Mouse (Mus musculus): ENCODE data around the gene Tomm34. TPM values are rescaled to one million over a fixed set of nuclear protein-coding genes. Genes with fewer than 3 reads are reported as not detected.
"Not testable (repeated sequence)": the region's sequence is repeated elsewhere in the genome, so short reads cannot be mapped to it uniquely, and the experiment has no call there.

The Tomm34 gene
- polyA plus RNA-seq, 1 experiment from 2014 or later = 51.6 TPM

GRCm38 (mm10) chr2:164071437-164071820 lies 460 bp upstream of the Tomm34 start:
- H3K27ac ChIP-seq (ENCODE audit: low read length) = peak overlapping the region; percentile 72
- not testable (repeated sequence) for H3K36me3 ChIP-seq (ENCODE audit: control insufficient read depth, insufficient read depth); ATAC-seq (replicated peaks; ENCODE audit: extremely low read depth, insufficient read depth, low FRiP score); H3K9me3 ChIP-seq (replicated peaks; ENCODE audit: control insufficient read depth, low read length); H3K9ac ChIP-seq (ENCODE audit: low read length); H3K27me3 ChIP-seq (ENCODE audit: control insufficient read depth, insufficient read depth, low read length)
- H3K4me3 ChIP-seq (ENCODE audit: low read length) = peak overlapping the region; percentile 96
- H3K4me1 ChIP-seq (ENCODE audit: control insufficient read depth, insufficient read depth, low read length) = peaks cover 22% of the 10 kb centered on the region
- H3K4me2 ChIP-seq (ENCODE audit: low read depth, low read length) = peak overlapping the region; percentile 95
- WGBS = 74% methylated on average over 11 of the region's 11 CpGs

- ATAC-seq (replicated peaks; ENCODE audit: extremely low read depth, insufficient read depth, low FRiP score) = peak; percentile 33
- Histone ChIP-seq H3K36me3 (ENCODE audit: control insufficient read depth, insufficient read depth) (peaks cover 6% of the 10 kb centered on the region; the same call in 1 of the 2 replicates), H3K9ac (ENCODE audit: low read length) (peak within 1 kb of the TSS; percentile 93), H3K4me1 (ENCODE audit: control insufficient read depth, insufficient read depth, low read length) (peaks cover 22% of the 10 kb centered on the region), H3K9me3 (replicated peaks; ENCODE audit: control insufficient read depth, low read length) (no peaks in the 10 kb centered on the region), H3K27me3 (ENCODE audit: control insufficient read depth, insufficient read depth, low read length) (no peaks in the 10 kb centered on the region), H3K4me3 (ENCODE audit: low read length) (peak within 1 kb of the TSS; percentile 96), H3K4me2 (ENCODE audit: low read depth, low read length) (peak within 1 kb of the TSS; percentile 95), H3K27ac (ENCODE audit: low read length) (peak within 1 kb of the TSS; percentile 72)
- under 1% methylated on average over 45 of the region's 45 CpGs for WGBS
These were observed 716 bp downstream of the Tomm34 start, which contains the start of gene Stk4 for GRCm38 (mm10) chr2:164070142-164070764. Gene Stk4, plus strand, starts transcription at chr2:164070322.

GRCm38 (mm10) chr2:164059634-164060235 lies 11.2 kb downstream of the Tomm34 start:
- no peak overlapping the region for H3K4me3 ChIP-seq (ENCODE audit: low read length)
- peaks cover 60% of the 10 kb centered on the region for H3K36me3 ChIP-seq (ENCODE audit: control insufficient read depth, insufficient read depth)
- WGBS = 92% methylated on average over 8 of the region's 8 CpGs

GRCm38 (mm10) chr2:164054671-164055070 lies 16.3 kb downstream of the Tomm34 start:
- H3K36me3 ChIP-seq (ENCODE audit: control insufficient read depth, insufficient read depth) = peaks cover 39% of the 10 kb centered on the region
- H3K4me3 ChIP-seq (ENCODE audit: low read length) = no peak overlapping the region
- no peak overlapping the region for H3K4me2 ChIP-seq (ENCODE audit: low read depth, low read length)
- H3K27ac ChIP-seq (ENCODE audit: low read length) = no peak overlapping the region
- H3K9ac ChIP-seq (ENCODE audit: low read length) = no peak overlapping the region
- peaks cover 12% of the 10 kb centered on the region for H3K4me1 ChIP-seq (ENCODE audit: control insufficient read depth, insufficient read depth, low read length)
- 83% methylated on average over 8 of the region's 8 CpGs for WGBS
- ATAC-seq (replicated peaks; ENCODE audit: extremely low read depth, insufficient read depth, low FRiP score) = no peak
- H3K27me3 ChIP-seq (ENCODE audit: control insufficient read depth, insufficient read depth, low read length) = peaks cover 5% of the 10 kb centered on the region; the same call in 1 of the 2 replicates
- no peaks in the 10 kb centered on the region for H3K9me3 ChIP-seq (replicated peaks; ENCODE audit: control insufficient read depth, low read length)

More at GRCm38 (mm10) chr2:164059634-164060235, 11.2 kb downstream of the Tomm34 start:
- H3K9ac ChIP-seq (ENCODE audit: low read length) = no peak overlapping the region
- H3K27ac ChIP-seq (ENCODE audit: low read length) = no peak overlapping the region
- H3K27me3 ChIP-seq (ENCODE audit: control insufficient read depth, insufficient read depth, low read length) = no peaks in the 10 kb centered on the region
- no peaks in the 10 kb centered on the region for H3K9me3 ChIP-seq (replicated peaks; ENCODE audit: control insufficient read depth, low read length)
- 0 out of 2 replicates have a peak, but pooled peaks cover 2% of the 10 kb centered on the region for H3K4me1 ChIP-seq (ENCODE audit: control insufficient read depth, insufficient read depth, low read length)
- H3K4me2 ChIP-seq (ENCODE audit: low read depth, low read length) = no peak overlapping the region
- no peak for ATAC-seq (replicated peaks; ENCODE audit: extremely low read depth, insufficient read depth, low FRiP score)

GRCm38 (mm10) chr2:164053767-164054166 lies 17.2 kb downstream of the Tomm34 start:
- Histone ChIP-seq H3K4me3 (ENCODE audit: low read length) (no peak overlapping the region), H3K9me3 (replicated peaks; ENCODE audit: control insufficient read depth, low read length) (no peaks in the 10 kb centered on the region), H3K9ac (ENCODE audit: low read length) (no peak overlapping the region), H3K4me1 (ENCODE audit: control insufficient read depth, insufficient read depth, low read length) (peaks cover 12% of the 10 kb centered on the region), H3K4me2 (ENCODE audit: low read depth, low read length) (peak overlapping the region; percentile 45), H3K36me3 (ENCODE audit: control insufficient read depth, insufficient read depth) (peaks cover 30% of the 10 kb centered on the region), H3K27me3 (ENCODE audit: control insufficient read depth, insufficient read depth, low read length) (peaks cover 5% of the 10 kb centered on the region; the same call in 1 of the 2 replicates), H3K27ac (ENCODE audit: low read length) (peak overlapping the region; percentile 72)
- WGBS = 47% methylated on average over 8 of the region's 8 CpGs
- ATAC-seq (replicated peaks; ENCODE audit: extremely low read depth, insufficient read depth, low FRiP score) = peak; percentile 91

- no peak overlapping the region for H3K27ac ChIP-seq (ENCODE audit: low read length)
- H3K9ac ChIP-seq (ENCODE audit: low read length) = no peak overlapping the region
- H3K27me3 ChIP-seq (ENCODE audit: control insufficient read depth, insufficient read depth, low read length) = peaks cover 9% of the 10 kb centered on the region
- no peaks in the 10 kb centered on the region for H3K9me3 ChIP-seq (replicated peaks; ENCODE audit: control insufficient read depth, low read length)
- no peak for ATAC-seq (replicated peaks; ENCODE audit: extremely low read depth, insufficient read depth, low FRiP score)
- H3K36me3 ChIP-seq (ENCODE audit: control insufficient read depth, insufficient read depth) = peaks cover 3% of the 10 kb centered on the region; the same call in 1 of the 2 replicates
- H3K4me3 ChIP-seq (ENCODE audit: low read length) = peak overlapping the region; percentile 23; the same call in 1 of the 2 replicates
- H3K4me1 ChIP-seq (ENCODE audit: control insufficient read depth, insufficient read depth, low read length) = no peaks in the 10 kb centered on the region
- H3K4me2 ChIP-seq (ENCODE audit: low read depth, low read length) = peak overlapping the region; percentile 54
- 6% methylated on average over 13 of the region's 16 CpGs for WGBS
These were observed 23.7 kb downstream of the Tomm34 start for GRCm38 (mm10) chr2:164047197-164047690.

- Histone ChIP-seq H3K9me3 (replicated peaks; ENCODE audit: control insufficient read depth, low read length) (no peaks in the 10 kb centered on the region), H3K9ac (ENCODE audit: low read length) (no peak overlapping the region), H3K4me3 (ENCODE audit: low read length) (no peak overlapping the region), H3K4me2 (ENCODE audit: low read depth, low read length) (no peak overlapping the region), H3K27ac (ENCODE audit: low read length) (no peak overlapping the region), H3K4me1 (ENCODE audit: control insufficient read depth, insufficient read depth, low read length) (peaks cover 4% of the 10 kb centered on the region; the same call in 1 of the 2 replicates), H3K36me3 (ENCODE audit: control insufficient read depth, insufficient read depth) (no peaks in the 10 kb centered on the region), H3K27me3 (ENCODE audit: control insufficient read depth, insufficient read depth, low read length) (peaks cover 4% of the 10 kb centered on the region; the same call in 1 of the 2 replicates)
- no peak for ATAC-seq (replicated peaks; ENCODE audit: extremely low read depth, insufficient read depth, low FRiP score)
- 74% methylated on average over 2 of the region's 2 CpGs for WGBS
These were observed 29.4 kb downstream of the Tomm34 start for GRCm38 (mm10) chr2:164041523-164041922.

GRCm38 (mm10) chr2:164040949-164041348 lies 30.0 kb downstream of the Tomm34 start:
- 83% methylated on average over 6 of the region's 6 CpGs for WGBS
- no peak overlapping the region for H3K4me2 ChIP-seq (ENCODE audit: low read depth, low read length)

More at GRCm38 (mm10) chr2:164040949-164041348, 30.0 kb downstream of the Tomm34 start:
- H3K36me3 ChIP-seq (ENCODE audit: control insufficient read depth, insufficient read depth) = no peaks in the 10 kb centered on the region
- no peak overlapping the region for H3K4me3 ChIP-seq (ENCODE audit: low read length)
- H3K9ac ChIP-seq (ENCODE audit: low read length) = no peak overlapping the region
- H3K9me3 ChIP-seq (replicated peaks; ENCODE audit: control insufficient read depth, low read length) = no peaks in the 10 kb centered on the region
- H3K27me3 ChIP-seq (ENCODE audit: control insufficient read depth, insufficient read depth, low read length) = peaks cover 4% of the 10 kb centered on the region; the same call in 1 of the 2 replicates
- H3K27ac ChIP-seq (ENCODE audit: low read length) = no peak overlapping the region
- ATAC-seq (replicated peaks; ENCODE audit: extremely low read depth, insufficient read depth, low FRiP score) = no peak
- H3K4me1 ChIP-seq (ENCODE audit: control insufficient read depth, insufficient read depth, low read length) = peaks cover 4% of the 10 kb centered on the region; the same call in 1 of the 2 replicates

Data from heart, embryonic 16.5 days (tissue).